Mouse (Mus musculus): ENCODE measurements around the gene Cyp4f40. TPM values are rescaled to one million over a fixed set of nuclear protein-coding genes. Genes with fewer than 3 reads are reported as not detected.

Cyp4f40 gene
- polyA plus RNA-seq (2014; fragmentation: Illumina TruSeq; extraction: RNeasy Lipid Tissue Mini Kit (QIAGEN cat#74804); ENCODE audit: low replicate concordance), result 21.5 TPM

DNA sequence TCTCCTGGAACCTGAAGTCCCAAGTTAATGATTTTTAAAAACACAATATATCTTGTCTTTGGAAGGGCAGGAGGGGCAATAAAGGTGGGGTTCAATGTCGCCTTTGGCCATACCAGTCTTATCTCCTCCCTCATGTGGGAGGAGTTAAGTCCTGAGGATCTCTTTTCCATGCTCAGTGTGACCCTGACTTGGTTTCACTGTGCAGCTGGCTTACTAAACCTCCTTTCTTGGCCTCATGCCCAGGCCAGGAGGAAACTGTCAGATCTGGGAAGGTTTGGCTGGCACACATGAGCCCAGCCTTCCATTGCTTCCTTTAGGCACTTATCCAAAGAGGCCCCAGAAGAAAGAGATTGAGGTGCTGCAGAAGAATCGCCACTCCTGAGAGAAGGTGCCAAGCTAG lies at the start of gene Cyp4f40:
Gene Cyp4f40 (plus strand): TSS at position 189 of the 400 bp plus-strand sequence.

DNA sequence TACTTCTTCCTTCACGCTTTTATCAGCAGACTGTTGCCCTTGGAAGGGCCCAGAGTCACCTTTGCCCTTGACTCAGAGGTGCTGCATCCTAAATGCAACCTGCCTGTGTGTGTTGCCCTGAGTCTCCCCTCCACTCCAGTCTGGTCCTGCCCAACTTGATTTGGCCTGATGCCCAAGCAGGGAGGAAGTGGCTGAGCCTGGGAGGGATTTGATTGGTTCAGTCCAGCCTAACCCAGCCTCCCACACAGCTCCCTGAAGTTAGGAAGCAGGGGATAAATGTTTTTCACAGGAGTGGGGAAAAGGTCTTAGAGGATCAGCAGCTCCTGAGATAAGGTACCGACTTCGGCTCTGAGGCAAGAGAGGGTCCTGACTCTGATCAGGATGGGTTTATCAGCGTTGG lies 37.7 kb upstream of the Cyp4f40 start, which contains the start of gene Cyp4f37:
Gene Cyp4f37 (plus strand): TSS at position 292 of the 400 bp plus-strand sequence.

DNA sequence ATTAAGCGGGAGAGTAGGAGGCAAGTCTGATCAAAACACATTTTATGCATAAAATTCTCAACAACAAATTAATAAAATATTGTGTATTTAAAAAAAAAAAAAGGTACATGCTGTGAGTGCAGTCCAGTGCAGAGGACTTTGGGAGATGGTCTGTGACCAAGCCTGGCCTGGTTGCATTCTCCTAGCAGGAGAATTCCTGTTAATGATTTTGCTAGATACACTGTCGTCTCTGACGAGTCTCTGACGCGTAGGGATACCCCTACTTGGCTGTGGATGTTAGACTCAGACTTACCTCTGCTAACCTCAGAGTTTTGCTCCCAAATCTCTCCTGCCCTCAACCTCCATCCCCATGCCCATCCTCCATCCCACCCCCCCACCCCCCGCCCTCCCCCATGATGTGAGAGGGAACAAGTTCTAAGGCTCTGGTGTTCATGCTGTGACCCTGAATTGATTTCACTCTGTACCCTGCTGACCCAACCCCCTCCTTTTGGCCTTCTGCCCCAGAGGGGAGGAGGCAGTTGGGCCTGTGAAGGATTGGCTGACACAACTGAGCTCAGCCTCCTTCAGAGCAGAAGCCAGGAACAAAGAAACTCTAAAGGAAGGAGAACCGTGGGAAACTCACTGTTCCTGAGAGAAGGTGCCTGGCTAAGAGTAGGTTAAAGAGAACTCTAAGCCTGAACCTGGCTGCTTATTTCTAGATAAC lies 26.5 kb downstream of the Cyp4f40 start, which contains the start of gene Cyp4f15:
Gene Cyp4f15 (plus strand): TSS at position 580 of the 703 bp plus-strand sequence.

Other genes starting within 250 kb of the Cyp4f40 start
- gene Pglyrp2, start 234.7 kb upstream of the Cyp4f40 start, polyA plus RNA-seq (2014; fragmentation: Illumina TruSeq; extraction: RNeasy Lipid Tissue Mini Kit (QIAGEN cat#74804); ENCODE audit: low replicate concordance), result 0.74 TPM
- gene Cyp4f39, start 206.2 kb upstream of the Cyp4f40 start, polyA plus RNA-seq (2014; fragmentation: Illumina TruSeq; extraction: RNeasy Lipid Tissue Mini Kit (QIAGEN cat#74804); ENCODE audit: low replicate concordance), result not detected
- 0.37 TPM for gene Cyp4f17, start 152.8 kb upstream of the Cyp4f40 start, polyA plus RNA-seq (2014; fragmentation: Illumina TruSeq; extraction: RNeasy Lipid Tissue Mini Kit (QIAGEN cat#74804); ENCODE audit: low replicate concordance)
- 42.5 TPM for gene Cyp4f16, start 122.3 kb upstream of the Cyp4f40 start, polyA plus RNA-seq (2014; fragmentation: Illumina TruSeq; extraction: RNeasy Lipid Tissue Mini Kit (QIAGEN cat#74804); ENCODE audit: low replicate concordance)
- not detected for gene Cyp4f37, start 37.6 kb upstream of the Cyp4f40 start, polyA plus RNA-seq (2014; fragmentation: Illumina TruSeq; extraction: RNeasy Lipid Tissue Mini Kit (QIAGEN cat#74804); ENCODE audit: low replicate concordance)
- 0.74 TPM for gene Cyp4f15, start 26.7 kb downstream of the Cyp4f40 start, polyA plus RNA-seq (2014; fragmentation: Illumina TruSeq; extraction: RNeasy Lipid Tissue Mini Kit (QIAGEN cat#74804); ENCODE audit: low replicate concordance)
- 68.8 TPM for gene Zfp871, start 129.4 kb downstream of the Cyp4f40 start, polyA plus RNA-seq (2014; fragmentation: Illumina TruSeq; extraction: RNeasy Lipid Tissue Mini Kit (QIAGEN cat#74804); ENCODE audit: low replicate concordance)
- 2.3 TPM for gene Zfp811, start 151.0 kb downstream of the Cyp4f40 start, polyA plus RNA-seq (2014; fragmentation: Illumina TruSeq; extraction: RNeasy Lipid Tissue Mini Kit (QIAGEN cat#74804); ENCODE audit: low replicate concordance)
- gene Zfp799, start 171.4 kb downstream of the Cyp4f40 start, polyA plus RNA-seq (2014; fragmentation: Illumina TruSeq; extraction: RNeasy Lipid Tissue Mini Kit (QIAGEN cat#74804); ENCODE audit: low replicate concordance), result 15.7 TPM
- 12.1 TPM for gene Zfp870, start 232.7 kb downstream of the Cyp4f40 start, polyA plus RNA-seq (2014; fragmentation: Illumina TruSeq; extraction: RNeasy Lipid Tissue Mini Kit (QIAGEN cat#74804); ENCODE audit: low replicate concordance)

All from small intestine, adult 10 weeks (tissue).